Mouse (Mus musculus) adipocyte (in vitro differentiated cells): ENCODE measurements around the gene Ptpn13.

Experiments used
- DNase-seq: peaks from one replicate; pipeline ENCODE4 v3.0.0-alpha.2; 2016; ENCODE audit warnings: low spot score

The Ptpn13 gene

DNA sequence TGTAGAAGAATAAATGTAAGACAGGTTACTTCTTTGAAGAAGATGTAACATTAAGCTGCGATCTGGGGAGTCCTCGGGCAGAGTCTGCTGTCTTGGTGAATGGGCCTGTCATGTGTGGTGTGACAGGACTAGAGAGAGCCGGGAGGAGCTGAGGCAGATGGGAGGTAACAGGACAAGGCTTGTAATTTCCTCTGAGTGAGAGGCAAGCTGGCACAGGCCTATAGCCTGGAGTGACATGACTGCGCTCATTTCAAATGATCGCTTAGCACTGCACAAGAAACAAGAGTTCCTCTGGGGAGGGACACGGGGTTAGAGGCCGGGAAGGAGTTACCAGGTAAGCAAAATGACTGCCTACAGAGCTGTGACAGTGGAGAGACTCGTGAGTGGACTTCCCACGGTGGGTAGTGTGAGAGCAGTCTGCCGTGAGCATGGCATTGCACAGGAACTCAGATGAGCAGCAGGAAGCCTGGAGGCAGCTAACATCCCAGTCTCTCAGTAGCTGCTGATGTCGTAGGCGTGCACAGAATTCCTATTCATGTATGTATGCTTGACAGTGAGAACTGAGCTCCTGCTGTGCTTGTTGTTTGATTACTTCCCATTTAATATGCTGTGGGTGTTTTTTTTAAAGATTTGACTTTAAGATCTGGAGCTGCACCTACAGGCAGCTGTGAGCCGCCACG is 171.6 kb downstream of the Ptpn13 start:
- DNase-seq, result no peak

DNA sequence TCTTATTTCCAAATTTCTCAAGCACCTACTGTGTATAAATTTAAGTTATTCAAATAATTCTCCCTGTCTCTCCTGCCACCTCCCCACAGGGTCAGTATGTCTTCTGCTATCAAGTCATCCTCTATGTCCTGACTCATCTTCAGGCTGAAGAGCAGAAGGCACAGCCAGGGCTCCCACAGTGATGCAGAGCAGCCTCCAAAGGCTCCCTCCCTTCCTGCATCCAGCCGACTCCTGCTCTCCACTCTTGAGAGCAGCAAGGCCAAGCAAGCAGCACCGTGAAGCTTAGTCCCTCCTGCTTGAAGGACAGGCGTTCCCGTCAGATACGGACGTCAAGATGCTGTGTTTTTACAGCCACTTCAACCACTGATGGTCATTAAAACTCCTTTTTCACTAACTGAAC is 172.6 kb downstream of the Ptpn13 start:
- DNase-seq, result no peak

DNA sequence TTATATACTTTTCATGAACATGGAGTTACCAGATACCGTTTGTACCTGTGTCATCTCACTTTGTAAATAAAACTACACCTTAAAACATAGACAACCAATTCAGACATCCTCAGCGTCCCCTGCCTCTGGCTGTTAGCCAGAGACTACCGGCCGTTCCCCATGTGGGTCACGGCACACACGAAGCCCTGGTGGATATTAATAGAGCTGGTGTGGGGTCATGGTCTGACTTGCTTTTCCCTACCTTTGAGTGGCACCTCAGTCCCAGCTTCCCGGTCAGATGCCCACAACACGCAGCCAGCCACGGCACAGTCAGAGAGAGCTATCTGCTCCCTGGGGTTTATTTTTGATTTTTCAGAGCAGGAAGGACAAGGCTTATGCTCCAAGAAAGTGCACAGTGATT is 173.3 kb downstream of the Ptpn13 start:
- no peak for DNase-seq

DNA sequence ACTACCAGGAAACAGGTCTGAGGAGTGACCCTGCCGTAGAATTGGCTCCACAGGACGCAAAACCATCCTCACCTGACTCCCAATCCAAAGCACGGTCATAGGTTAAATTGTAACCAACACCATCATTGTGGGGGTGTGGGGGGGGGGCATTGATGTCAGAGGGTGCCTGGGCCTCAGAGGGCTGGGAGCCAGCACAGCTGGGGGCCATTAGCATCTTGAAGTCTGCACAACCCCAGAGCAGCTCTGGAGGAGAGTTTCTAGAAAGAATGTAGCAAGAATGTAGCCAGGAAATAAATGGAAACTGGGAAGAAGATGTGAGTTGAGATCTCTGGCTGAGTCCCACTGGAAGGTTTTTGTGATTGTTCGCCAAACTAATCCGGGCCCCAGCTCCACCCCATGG is 173.9 kb downstream of the Ptpn13 start:
- no peak for DNase-seq

DNA sequence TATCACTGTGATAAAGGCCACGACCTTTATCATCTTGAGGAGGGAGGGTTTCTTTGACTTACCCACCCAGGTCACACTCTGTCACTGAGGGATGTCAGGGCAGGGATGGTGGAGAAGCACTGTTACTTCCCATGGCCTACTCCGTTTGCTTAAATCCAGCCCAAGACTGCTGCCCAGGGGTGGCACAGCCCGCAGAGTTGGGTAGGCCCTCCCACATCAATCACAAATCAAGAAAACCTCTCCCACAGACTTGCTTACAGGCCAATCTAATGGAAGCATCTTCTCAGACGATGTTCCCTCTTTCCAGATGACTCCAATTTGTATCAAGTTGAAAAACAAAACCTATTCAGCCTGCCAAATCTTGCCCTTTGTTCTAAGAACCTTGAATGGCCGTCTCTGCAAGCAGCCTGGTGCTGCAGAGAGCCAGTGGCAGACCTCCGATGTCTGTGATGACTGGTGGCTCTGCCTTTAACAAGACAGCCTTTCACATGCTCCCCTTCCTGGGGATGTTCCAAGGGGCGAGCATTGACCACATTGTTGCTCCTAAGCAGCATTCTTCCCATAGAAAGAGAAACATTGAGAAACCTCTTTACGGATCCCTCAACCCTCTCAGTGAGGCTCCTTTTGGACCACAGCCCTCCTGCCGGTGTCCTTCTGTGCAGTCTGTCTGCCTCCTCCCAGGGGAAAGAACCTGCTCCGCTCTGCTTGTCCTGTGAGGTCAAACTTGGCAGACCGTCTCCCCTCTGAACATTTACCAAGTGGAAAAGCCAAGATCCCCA is 178.3 kb downstream of the Ptpn13 start:
- DNase-seq, result no peak

DNA sequence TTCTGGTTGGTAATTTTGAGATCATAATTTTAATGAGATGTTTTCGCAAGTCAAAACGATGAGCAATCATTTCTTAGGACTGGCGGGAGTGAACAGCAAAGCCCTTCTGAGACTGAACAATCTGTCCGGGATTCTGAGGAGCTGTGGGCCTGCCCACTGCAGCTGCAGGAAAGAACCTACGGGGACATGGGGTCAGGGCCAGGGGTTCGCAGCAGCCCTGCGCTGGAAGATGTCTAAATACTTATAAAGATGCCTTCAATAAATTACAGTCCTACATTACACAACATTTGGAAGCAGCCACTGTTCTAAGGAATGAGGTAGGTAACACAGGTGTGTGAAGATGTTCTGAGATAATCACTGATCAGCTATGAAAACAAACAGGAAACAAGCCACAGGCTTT is 180.7 kb downstream of the Ptpn13 start:
- no peak for DNase-seq

DNA sequence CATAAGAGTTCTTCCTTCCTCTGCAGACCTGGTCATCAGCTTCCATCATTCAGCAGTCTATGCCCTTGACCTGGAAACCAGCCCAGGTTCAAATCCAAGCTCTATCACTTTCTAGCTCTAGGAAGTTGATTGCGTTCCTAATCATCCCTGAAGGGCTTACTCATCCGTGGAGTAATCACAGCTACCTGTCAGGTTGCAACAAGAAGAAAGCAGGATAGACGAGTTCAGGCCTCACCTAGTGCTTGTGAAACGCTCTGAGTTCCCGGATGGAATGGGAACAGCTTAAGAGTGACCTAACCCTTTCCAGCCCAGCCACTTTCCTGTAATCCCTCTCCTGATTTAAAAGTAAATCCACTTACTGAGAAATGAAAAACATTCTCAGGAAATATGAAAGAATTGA is 185.2 kb downstream of the Ptpn13 start:
- DNase-seq, result no peak

DNA sequence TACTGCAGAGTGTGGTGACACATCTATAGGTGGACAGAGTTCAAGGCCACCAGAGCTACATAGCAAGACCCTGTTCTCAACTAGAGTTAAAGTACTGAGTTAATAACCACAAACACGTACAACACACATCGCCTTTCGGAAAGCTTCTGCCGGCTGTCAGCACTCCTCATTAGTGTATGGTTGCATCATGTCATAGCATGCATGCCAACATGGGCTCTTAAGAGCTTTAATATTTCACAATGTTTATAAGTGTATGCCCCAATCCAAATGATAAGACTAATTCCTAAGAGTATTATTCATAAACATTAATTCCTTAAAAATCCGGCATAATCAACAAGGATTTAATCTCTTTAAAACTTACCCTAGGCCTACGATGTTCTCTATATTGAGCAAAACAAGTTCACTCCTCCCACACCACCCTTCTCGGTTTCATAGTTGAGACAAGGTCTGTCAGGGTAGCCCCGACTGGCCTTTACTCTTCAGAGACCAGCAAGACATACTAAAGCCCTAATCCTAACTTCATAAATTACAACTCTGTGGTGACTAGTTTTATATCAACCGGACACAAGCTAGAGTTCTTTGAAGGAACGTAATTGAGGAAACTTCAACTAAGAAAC is 186.0 kb downstream of the Ptpn13 start:
- no peak for DNase-seq

DNA sequence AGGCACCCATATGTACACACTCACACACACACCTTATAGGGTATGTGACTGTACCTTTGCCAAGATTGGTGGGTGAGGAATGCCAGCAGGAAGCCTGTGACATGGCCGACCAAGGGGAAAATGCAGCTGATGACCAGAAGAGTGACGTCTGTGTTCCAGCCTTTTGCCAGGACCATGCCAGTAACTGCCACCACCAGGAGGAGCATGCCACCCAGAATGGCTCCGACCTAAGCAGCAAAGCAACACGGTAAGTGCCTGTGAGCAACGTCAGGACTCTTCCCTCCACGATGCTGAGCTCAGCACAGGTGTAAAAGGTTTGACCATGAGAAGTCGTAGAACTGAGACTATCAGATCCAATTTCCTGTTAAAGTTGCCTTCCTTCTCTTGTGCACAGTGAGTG is 187.3 kb downstream of the Ptpn13 start:
- no peak for DNase-seq

DNA sequence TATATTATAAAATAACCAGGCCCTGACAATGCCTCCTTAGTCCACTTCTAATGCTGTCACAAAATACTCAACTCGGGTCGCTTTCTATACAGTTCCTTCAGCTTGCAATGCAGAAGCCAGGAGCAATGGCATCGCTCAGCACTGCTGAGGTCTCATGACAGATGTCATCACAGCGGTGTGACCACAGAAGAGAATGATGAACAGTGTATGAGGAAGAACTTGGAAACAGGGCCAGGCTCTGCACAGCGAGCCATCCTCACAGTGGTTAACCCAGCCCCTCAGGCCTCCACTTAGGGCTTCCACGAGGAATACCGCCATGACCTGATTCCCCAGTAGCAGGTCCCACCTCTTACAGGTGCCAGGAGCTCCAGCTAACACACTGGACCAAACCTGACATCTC is 189.4 kb downstream of the Ptpn13 start:
- no peak for DNase-seq

DNA sequence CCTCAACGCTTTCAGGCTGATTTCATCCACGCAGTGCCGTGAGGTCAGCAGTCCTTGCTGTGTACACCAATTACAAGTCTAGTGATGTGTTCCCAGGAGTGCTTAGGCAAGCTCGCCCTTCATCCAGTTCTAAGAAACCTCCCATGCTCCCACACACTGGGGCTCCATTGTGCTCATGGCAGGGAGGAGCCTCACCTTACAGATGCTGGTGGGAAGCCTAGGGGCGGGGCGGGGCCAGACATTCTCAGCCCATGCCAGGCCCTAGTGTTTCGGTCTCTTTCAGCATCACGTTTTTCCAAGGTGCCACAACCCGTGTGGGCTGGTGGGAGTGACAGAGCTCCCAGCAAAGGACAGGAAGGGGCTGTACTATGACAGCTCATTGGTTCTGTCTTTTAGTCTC is 192.2 kb downstream of the Ptpn13 start:
- DNase-seq, result no peak

DNA sequence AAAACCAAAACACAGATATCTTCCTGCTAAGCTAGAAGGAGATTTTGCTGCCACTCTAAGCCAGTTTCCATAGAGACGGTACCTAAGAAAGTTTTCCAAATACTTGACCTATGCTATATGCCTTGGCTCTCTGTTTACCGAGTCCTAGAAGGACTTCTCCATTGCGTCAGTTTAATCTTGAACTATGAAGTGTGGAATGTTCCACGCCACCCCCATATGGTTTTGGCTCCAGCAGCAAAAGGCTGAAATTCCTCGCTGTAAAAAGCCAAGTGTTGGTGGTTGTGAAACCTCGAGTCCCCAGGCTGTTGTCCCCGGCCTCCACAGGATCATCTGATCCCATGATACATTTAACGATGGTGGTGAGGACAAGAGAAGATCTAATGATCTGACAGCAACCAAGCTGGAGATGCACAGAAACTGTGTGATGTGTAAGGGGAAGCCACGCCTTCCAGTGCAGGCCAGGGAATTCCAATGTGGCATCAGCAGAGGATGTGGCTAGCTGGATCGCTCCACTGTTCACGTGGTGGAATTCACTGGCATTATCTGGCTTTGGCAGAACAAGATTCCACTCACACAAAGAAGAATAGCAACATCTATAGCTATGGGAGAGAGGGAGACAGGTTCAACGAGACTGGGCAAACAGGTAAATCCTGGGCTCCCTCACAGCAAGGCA is 195.4 kb downstream of the Ptpn13 start:
- peak; percentile 72 for DNase-seq

DNA sequence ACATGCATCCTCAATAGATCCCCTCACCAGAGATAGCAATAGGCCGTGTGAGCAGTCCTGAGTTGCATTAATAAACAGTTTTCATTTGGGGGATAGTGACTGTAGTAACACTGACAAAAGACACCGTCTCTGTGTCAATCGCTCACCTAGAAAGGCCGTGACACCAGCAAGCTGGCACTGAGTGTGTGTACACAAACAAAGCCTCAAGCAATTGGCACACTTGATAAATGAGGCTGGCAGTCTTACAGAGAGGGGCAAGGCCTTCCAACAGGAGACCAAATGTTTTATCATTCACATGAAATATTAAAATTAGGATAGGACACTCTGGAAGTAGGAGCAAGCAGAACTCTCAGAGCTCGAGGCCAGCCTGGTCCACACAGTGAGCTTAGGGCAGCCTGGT is 197.3 kb downstream of the Ptpn13 start:
- no peak for DNase-seq

DNA sequence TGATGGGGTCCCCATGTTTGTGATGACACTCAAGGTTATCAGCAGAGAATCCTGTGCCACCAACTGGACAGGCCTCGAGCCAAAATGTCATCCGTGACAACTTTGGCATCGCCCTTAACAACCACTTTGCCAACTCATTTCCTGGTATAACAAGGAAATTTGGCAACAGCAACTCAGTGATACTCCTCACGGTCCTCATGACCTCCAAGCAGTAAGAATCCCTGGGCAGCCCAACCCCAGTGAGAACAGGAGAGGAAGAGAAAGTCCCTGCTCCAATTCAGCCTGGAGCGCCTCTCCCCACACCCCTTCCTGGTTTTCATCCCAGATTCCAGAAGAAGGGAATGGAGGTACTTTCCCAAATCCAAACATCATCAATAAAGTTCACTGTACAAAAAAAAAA is 199.8 kb downstream of the Ptpn13 start:
- no peak for DNase-seq

DNA sequence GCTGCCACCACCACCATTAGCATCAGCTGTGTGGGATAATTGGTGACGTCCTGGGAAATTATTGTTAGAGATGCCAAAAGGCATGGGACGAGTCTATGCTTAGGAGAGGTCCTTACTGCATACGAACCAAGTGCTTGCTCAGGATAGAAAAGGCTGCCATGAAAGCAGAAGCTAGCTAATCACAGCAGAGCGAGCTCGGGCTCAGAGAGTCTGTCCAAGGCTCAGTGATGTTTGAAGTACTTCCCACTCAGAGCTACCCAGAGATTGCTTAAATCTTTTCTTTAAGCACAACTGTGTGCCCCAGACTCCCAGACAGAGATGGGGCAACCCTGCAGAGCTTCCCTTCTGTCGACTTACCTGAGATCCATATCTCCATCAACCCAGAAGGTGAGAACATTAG is 203.5 kb downstream of the Ptpn13 start:
- no peak for DNase-seq

DNA sequence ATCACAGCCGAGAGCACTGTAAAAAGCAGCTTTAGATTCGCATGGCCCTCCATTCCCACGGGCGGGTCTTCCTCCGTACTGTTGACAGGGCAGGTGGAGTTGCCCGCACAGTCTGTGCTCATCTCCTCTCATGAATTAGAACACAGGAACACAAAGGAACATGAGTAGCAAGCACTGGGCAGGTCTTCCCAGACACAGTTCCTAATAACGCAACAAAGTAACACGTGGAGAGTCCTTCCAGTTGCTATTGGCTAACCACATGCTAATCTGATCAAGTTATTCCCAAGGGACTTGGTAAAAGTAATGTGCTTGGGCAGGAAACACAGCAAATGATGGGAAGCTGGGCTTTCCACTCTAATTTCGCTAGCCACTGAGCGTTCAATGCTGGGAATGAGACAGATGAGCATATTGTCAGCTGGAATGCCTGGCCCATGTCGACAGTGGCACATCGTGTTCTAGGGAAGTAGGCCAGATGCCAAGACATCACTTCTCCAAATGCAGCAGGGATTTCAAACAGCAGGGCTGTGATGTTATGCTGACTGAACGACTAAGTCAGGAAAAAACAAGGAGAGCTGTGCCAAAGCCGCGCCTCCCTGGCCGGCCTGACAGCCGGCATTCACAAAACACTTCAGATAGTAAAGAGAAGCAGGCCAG is 204.2 kb downstream of the Ptpn13 start, which contains the start of gene Slc10a6:
TSS of gene Slc10a6 (minus strand) at position 293 of the 654 bp plus-strand sequence.
- peak; percentile 90 for DNase-seq

DNA sequence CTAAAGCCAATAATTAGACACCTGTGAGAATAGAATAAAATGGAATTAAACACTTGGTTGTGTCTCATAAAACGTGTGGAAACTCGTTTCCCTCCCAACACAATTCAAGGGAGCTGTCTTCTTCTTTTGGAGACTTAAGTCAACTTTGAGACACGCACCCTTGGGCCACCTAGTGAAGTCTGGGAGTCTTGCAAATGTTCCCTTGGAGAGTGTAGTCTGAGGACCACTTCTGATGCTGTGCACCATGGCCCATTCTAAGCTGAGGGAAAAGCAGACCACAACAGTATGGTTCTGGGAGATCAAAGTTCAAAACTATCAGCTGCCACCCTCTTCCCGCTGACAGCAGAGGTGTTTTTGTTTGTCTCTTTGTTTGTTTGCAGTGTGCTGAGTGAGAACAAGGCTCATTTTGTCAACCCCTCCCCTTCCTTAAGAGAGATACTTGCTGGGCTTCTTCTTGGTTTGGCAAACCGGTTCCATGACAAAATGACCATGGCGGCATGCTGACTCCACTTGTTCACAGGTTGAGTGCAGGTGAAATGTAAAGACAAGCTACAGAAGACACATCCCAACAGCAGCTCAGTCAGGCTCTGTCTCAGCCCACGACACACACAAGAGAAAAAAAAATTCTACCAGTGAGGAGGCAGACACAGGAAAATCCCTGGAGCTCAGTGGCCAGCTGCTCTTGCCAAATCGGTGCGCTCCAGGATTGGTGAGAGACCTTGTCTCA is 205.0 kb downstream of the Ptpn13 start:
- DNase-seq, result no peak

DNA sequence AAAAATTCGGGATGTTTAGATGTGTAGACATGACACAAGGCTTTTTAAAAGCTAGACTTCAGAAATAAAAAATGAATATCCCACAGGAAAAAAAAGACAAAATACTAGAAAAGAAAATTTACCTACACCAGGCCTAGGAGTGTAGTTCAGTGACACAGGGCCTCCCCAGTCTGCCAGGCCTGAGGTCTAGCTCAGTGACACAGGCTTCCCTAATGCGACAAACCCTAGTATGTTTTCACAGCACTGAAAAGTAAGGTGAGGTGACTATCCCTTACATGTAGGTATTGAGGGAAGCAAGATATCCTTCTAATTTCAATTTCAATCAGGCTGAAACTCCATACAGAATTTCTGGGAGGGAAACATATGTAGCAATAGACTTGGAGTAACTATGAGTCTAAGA is 212.2 kb downstream of the Ptpn13 start:
- DNase-seq, result no peak

DNA sequence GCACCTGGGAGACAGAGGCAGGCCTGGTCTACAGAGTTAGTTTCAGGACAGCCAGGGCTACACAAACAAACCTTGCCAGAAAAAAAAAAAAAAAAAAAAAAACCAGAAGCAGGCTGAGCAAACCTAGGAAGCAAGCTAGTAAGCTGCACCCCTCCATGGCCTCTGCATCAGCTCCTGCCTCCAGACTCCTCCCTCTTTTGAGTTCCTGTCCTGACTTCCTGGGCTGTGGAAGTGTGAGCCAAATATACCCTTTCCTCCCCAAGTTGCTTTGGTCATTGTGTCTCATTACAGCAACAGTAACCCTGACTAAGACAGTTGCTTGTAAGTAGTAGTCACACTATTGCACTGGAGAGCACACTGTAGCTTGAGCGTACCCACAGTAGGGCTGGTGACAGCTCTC is 219.2 kb downstream of the Ptpn13 start:
- peak; percentile 40 for DNase-seq

DNA sequence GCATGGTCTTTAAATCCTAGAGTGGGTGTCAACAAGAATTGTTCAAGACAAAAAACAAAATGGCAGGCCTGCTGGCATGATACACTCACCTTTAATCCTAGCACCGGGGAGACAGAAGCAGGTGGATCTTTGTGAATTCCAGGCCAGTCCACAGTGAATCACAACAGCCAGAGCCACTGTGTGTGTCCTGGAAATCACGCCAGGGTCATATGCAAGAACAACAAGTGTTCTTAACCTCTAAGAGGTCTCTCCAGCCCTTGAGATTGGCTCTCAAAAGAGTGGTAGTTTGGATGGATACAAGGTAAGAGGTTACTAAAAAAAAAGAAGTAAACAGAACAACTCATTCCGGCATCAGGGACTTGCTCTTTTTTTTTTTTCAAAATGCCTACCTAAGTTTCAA is 222.3 kb downstream of the Ptpn13 start:
- no peak for DNase-seq
